Mouse (Mus musculus) mouse embryonic stem cell (cell line): Measurements from ENCODE around the gene Pmp22.

ENCODE experiments used
- in situ Hi-C, 2 experiments: fragments of 300-500 bp; cut with MboI; formaldehyde crosslinking; loops; 1 replicate in 1 of 2; 3 replicates in 1 of 2; pipeline ENCODE4 v1.14.3; 2019 to 2020; ENCODE audit warnings: low sequenced_read_pairs in 2 of 2, low pct_unique_long_range_greater_than_20kb in 1 of 2, mixed read lengths in 1 of 2; ENCODE audit not compliant: unreplicated experiment in 1 of 2

Pmp22 gene

GRCm38 (mm10) chr11:63142311-63142710, 13.5 kb downstream of the Pmp22 start:
- in situ Hi-C loops, result loop anchor here in 1 of 2 experiments (10.0 to 25.0 kb wide), 2 partner anchors 208 to 380 kb away; partner anchors contain the start of gene Gm10428

- in situ Hi-C loops, result loop anchor here in 1 of 2 experiments (10.0 to 25.0 kb wide), 2 partner anchors 208 to 381 kb away; partner anchors contain the start of gene Gm10428
Observed at GRCm38 (mm10) chr11:63142816-63143215, 14.0 kb downstream of the Pmp22 start.

GRCm38 (mm10) chr11:63143486-63143885, 14.7 kb downstream of the Pmp22 start:
- in situ Hi-C loops, result loop anchor here in 1 of 2 experiments (10.0 to 25.0 kb wide), 2 partner anchors 209 to 381 kb away; partner anchors contain the start of gene Gm10428

- in situ Hi-C loops, result loop anchor here in 1 of 2 experiments (10.0 to 25.0 kb wide), 2 partner anchors 212 to 384 kb away; partner anchors contain the start of gene Gm10428
Observed at GRCm38 (mm10) chr11:63146601-63147000, 17.8 kb downstream of the Pmp22 start.

GRCm38 (mm10) chr11:63148276-63148675, 19.5 kb downstream of the Pmp22 start:
- in situ Hi-C loops, result loop anchor here in 1 of 2 experiments (10.0 to 25.0 kb wide), 2 partner anchors 213 to 386 kb away; partner anchors contain the start of gene Gm10428

- in situ Hi-C loops, result no loop called here
Observed at GRCm38 (mm10) chr11:63151857-63152256, 23.1 kb downstream of the Pmp22 start.

GRCm38 (mm10) chr11:63157117-63157516, 28.3 kb downstream of the Pmp22 start:
- in situ Hi-C loops, result no loop called here

GRCm38 (mm10) chr11:63160926-63161325, 32.1 kb downstream of the Pmp22 start:
- in situ Hi-C loops, result loop anchor here in 1 of 2 experiments (10.0 kb wide), 1 partner anchor 416 kb away; no protein-coding TSS in a partner anchor

- in situ Hi-C loops, result loop anchor here in 1 of 2 experiments (10.0 kb wide), 1 partner anchor 418 kb away; no protein-coding TSS in a partner anchor
Observed at GRCm38 (mm10) chr11:63162806-63163205, 34.0 kb downstream of the Pmp22 start.

GRCm38 (mm10) chr11:63163550-63163949, 34.8 kb downstream of the Pmp22 start:
- in situ Hi-C loops, result loop anchor here in 1 of 2 experiments (10.0 kb wide), 1 partner anchor 419 kb away; no protein-coding TSS in a partner anchor

- in situ Hi-C loops, result loop anchor here in 1 of 2 experiments (10.0 kb wide), 1 partner anchor 419 kb away; no protein-coding TSS in a partner anchor
Observed at GRCm38 (mm10) chr11:63163986-63164682, 35.4 kb downstream of the Pmp22 start.

- in situ Hi-C loops, result loop anchor here in 1 of 2 experiments (10.0 kb wide), 1 partner anchor 420 kb away; no protein-coding TSS in a partner anchor
Observed at GRCm38 (mm10) chr11:63164756-63165484, 36.1 kb downstream of the Pmp22 start.

- in situ Hi-C loops, result loop anchor here in 1 of 2 experiments (10.0 kb wide), 1 partner anchor 423 kb away; no protein-coding TSS in a partner anchor
Observed at GRCm38 (mm10) chr11:63167826-63168225, 39.0 kb downstream of the Pmp22 start.

- in situ Hi-C loops, result loop anchor here in 1 of 2 experiments (10.0 kb wide), 1 partner anchor 424 kb away; no protein-coding TSS in a partner anchor
Observed at GRCm38 (mm10) chr11:63168551-63169258, 39.9 kb downstream of the Pmp22 start.

- in situ Hi-C loops, result no loop called here
Observed at GRCm38 (mm10) chr11:63171977-63172376, 43.2 kb downstream of the Pmp22 start.

- in situ Hi-C loops, result no loop called here
Observed at GRCm38 (mm10) chr11:63173604-63174003, 44.8 kb downstream of the Pmp22 start.

GRCm38 (mm10) chr11:63175302-63175701, 46.5 kb downstream of the Pmp22 start:
- in situ Hi-C loops, result no loop called here

- in situ Hi-C loops, result no loop called here
Observed at GRCm38 (mm10) chr11:63176416-63176815, 47.6 kb downstream of the Pmp22 start.
